Mouse (Mus musculus) neural tube, embryonic 12.5 days (tissue): ENCODE results near the gene Nrcam. TPM values are rescaled to one million over a fixed set of nuclear protein-coding genes. Genes with fewer than 3 reads are reported as not detected.
A peak's percentile ranks its signal among the peaks of the same experiment; 100 is the strongest.

Experiments
- ATAC-seq: fragments of 200-750 bp; cut with Nextera tagmentation; 2 replicates; pipeline ENCODE4 v1.8.0; 2017; ENCODE audit warnings: low read depth, mild to moderate bottlenecking, moderate TSS enrichment, moderate library complexity; ENCODE audit not compliant: low FRiP score
- H3K27ac ChIP-seq: fragments of 300-500 bp; sonication (generic); 2 replicates; pipeline ENCODE4 v1.5.1; 2016
- H3K27me3 ChIP-seq: fragments of 300-500 bp; sonication (generic); replicated peaks from 2 replicates; pipeline ENCODE4 v1.6.1; 2016; ENCODE audit warnings: mild to moderate bottlenecking
- H3K36me3 ChIP-seq: fragments of 300-500 bp; sonication (generic); 2 replicates; pipeline ENCODE4 v1.6.1; 2016; ENCODE audit warnings: mild to moderate bottlenecking
- H3K4me1 ChIP-seq: fragments of 300-500 bp; sonication (generic); 2 replicates; pipeline ENCODE4 v1.6.1; 2016
- H3K4me2 ChIP-seq: fragments of 300-500 bp; sonication (generic); replicated peaks from 2 replicates; pipeline ENCODE4 v1.6.1; 2016; ENCODE audit warnings: mild to moderate bottlenecking
- H3K4me3 ChIP-seq: fragments of 300-500 bp; sonication (generic); 2 replicates; pipeline ENCODE4 v1.5.1; 2016
- H3K9ac ChIP-seq: fragments of 300-500 bp; sonication (generic); 2 replicates; pipeline ENCODE4 v1.6.1; 2016; ENCODE audit warnings: mild to moderate bottlenecking
- H3K9me3 ChIP-seq: fragments of 300-500 bp; sonication (generic); 2 replicates; pipeline ENCODE4 v1.6.1; 2016; ENCODE audit warnings: mild to moderate bottlenecking
- WGBS: fragments of 180-500 bp; shearing (Covaris S2); methylation state at CpG from one replicate; pipeline ENCODE4 v1.1.7; 2016; 5-methylcytosine and 5-hydroxymethylcytosine counted together
- polyA plus RNA-seq: library from polyadenylated mRNA; unstranded; fragments of >200 nt; fragmentation: Nextera tagmentation; extraction: Ambion mirVana; gene quantifications from 2 replicates; pipeline ENCODE4 v1.2.1, GENCODE M21; 2016

The Nrcam gene
- polyA plus RNA-seq, 1 experiment from 2014 or later: 117 TPM

- H3K9ac ChIP-seq: no peak overlapping the region
- no peaks in the 10 kb centered on the region for H3K36me3 ChIP-seq
- H3K4me1 ChIP-seq: no peaks in the 10 kb centered on the region
- WGBS: 67% methylated on average over 8 of the region's 8 CpGs
- no peak overlapping the region for H3K4me2 ChIP-seq
- H3K4me3 ChIP-seq: no peak overlapping the region
- H3K27me3 ChIP-seq: no peaks in the 10 kb centered on the region
- H3K27ac ChIP-seq: no peak overlapping the region; the same call in 1 of the 2 replicates
- no peaks in the 10 kb centered on the region for H3K9me3 ChIP-seq
- no peak; the same call in 1 of the 2 replicates for ATAC-seq
Observed at GRCm38 (mm10) chr12:44378431-44379161, 49.9 kb downstream of the Nrcam start.

GRCm38 (mm10) chr12:44380805-44381204 lies 52.1 kb downstream of the Nrcam start:
- no peaks in the 10 kb centered on the region for H3K36me3 ChIP-seq
- no peaks in the 10 kb centered on the region for H3K27me3 ChIP-seq
- no peak for ATAC-seq
- H3K9me3 ChIP-seq: no peaks in the 10 kb centered on the region
- H3K27ac ChIP-seq: no peak overlapping the region
- H3K4me1 ChIP-seq: no peaks in the 10 kb centered on the region
- 89% methylated on average over 4 of the region's 4 CpGs for WGBS
- H3K9ac ChIP-seq: no peak overlapping the region
- no peak overlapping the region for H3K4me3 ChIP-seq
- H3K4me2 ChIP-seq: no peak overlapping the region

- 36% methylated on average over 7 of the region's 7 CpGs for WGBS
- no peak overlapping the region for H3K4me3 ChIP-seq
- H3K9me3 ChIP-seq: no peaks in the 10 kb centered on the region
- ATAC-seq: no peak
- H3K27me3 ChIP-seq: no peaks in the 10 kb centered on the region
- H3K4me2 ChIP-seq: no peak overlapping the region
- no peak overlapping the region for H3K27ac ChIP-seq
- H3K4me1 ChIP-seq: peaks cover 7% of the 10 kb centered on the region; the same call in 1 of the 2 replicates
- H3K9ac ChIP-seq: no peak overlapping the region
- H3K36me3 ChIP-seq: peaks cover 3% of the 10 kb centered on the region; the same call in 1 of the 2 replicates
Observed at GRCm38 (mm10) chr12:44386398-44386797, 57.7 kb downstream of the Nrcam start.

GRCm38 (mm10) chr12:44388220-44388619 lies 59.5 kb downstream of the Nrcam start:
- Histone ChIP-seq H3K4me2 (no peak overlapping the region), H3K27me3 (no peaks in the 10 kb centered on the region), H3K9me3 (no peaks in the 10 kb centered on the region), H3K36me3 (peaks cover 3% of the 10 kb centered on the region; the same call in 1 of the 2 replicates), H3K27ac (no peak overlapping the region), H3K9ac (no peak overlapping the region), H3K4me1 (peaks cover 7% of the 10 kb centered on the region; the same call in 1 of the 2 replicates), H3K4me3 (no peak overlapping the region)
- ATAC-seq: no peak
- 15% methylated on average over 1 of the region's 1 CpGs for WGBS

- Histone ChIP-seq H3K27ac (no peak overlapping the region), H3K4me1 (peaks cover 7% of the 10 kb centered on the region; the same call in 1 of the 2 replicates), H3K4me3 (no peak overlapping the region), H3K9me3 (no peaks in the 10 kb centered on the region), H3K9ac (no peak overlapping the region), H3K27me3 (no peaks in the 10 kb centered on the region), H3K36me3 (peaks cover 3% of the 10 kb centered on the region; the same call in 1 of the 2 replicates), H3K4me2 (no peak overlapping the region)
- ATAC-seq: no peak
- WGBS: 83% methylated on average over 5 of the region's 5 CpGs
Observed at GRCm38 (mm10) chr12:44390391-44391137, 61.9 kb downstream of the Nrcam start.

GRCm38 (mm10) chr12:44394901-44395300 lies 66.2 kb downstream of the Nrcam start:
- Histone ChIP-seq H3K4me3 (no peak overlapping the region), H3K27ac (no peak overlapping the region), H3K4me2 (no peak overlapping the region), H3K9ac (no peak overlapping the region), H3K36me3 (no peaks in the 10 kb centered on the region), H3K4me1 (no peaks in the 10 kb centered on the region), H3K9me3 (no peaks in the 10 kb centered on the region), H3K27me3 (no peaks in the 10 kb centered on the region)
- ATAC-seq: no peak
- WGBS: 89% methylated on average over 3 of the region's 3 CpGs

GRCm38 (mm10) chr12:44397782-44398181 lies 69.1 kb downstream of the Nrcam start:
- no peak overlapping the region for H3K4me2 ChIP-seq
- H3K9me3 ChIP-seq: no peaks in the 10 kb centered on the region
- H3K36me3 ChIP-seq: no peaks in the 10 kb centered on the region
- no peaks in the 10 kb centered on the region for H3K27me3 ChIP-seq
- no peak overlapping the region for H3K27ac ChIP-seq
- no peak overlapping the region for H3K9ac ChIP-seq
- no peak for ATAC-seq
- peaks cover 5% of the 10 kb centered on the region; the same call in 1 of the 2 replicates for H3K4me1 ChIP-seq
- 42% methylated on average over 5 of the region's 5 CpGs for WGBS
- H3K4me3 ChIP-seq: no peak overlapping the region

- ATAC-seq: no peak
- H3K9ac ChIP-seq: no peak overlapping the region
- no peaks in the 10 kb centered on the region for H3K27me3 ChIP-seq
- no peak overlapping the region for H3K4me2 ChIP-seq
- H3K27ac ChIP-seq: no peak overlapping the region
- no peaks in the 10 kb centered on the region for H3K9me3 ChIP-seq
- WGBS: 60% methylated on average over 1 of the region's 1 CpGs
- no peak overlapping the region for H3K4me3 ChIP-seq
- no peaks in the 10 kb centered on the region for H3K36me3 ChIP-seq
- peaks cover 19% of the 10 kb centered on the region for H3K4me1 ChIP-seq
Observed at GRCm38 (mm10) chr12:44402134-44402533, 73.4 kb downstream of the Nrcam start.

- ATAC-seq: peak; percentile 68
- no peaks in the 10 kb centered on the region for H3K27me3 ChIP-seq
- no peaks in the 10 kb centered on the region for H3K36me3 ChIP-seq
- no peak overlapping the region for H3K9ac ChIP-seq
- H3K4me1 ChIP-seq: peaks cover 19% of the 10 kb centered on the region
- WGBS: 82% methylated on average over 1 of the region's 1 CpGs
- no peaks in the 10 kb centered on the region for H3K9me3 ChIP-seq
- no peak overlapping the region for H3K4me2 ChIP-seq
- H3K27ac ChIP-seq: peak overlapping the region; percentile 76; the same call in 1 of the 2 replicates
- no peak overlapping the region for H3K4me3 ChIP-seq
Observed at GRCm38 (mm10) chr12:44403270-44403669, 74.6 kb downstream of the Nrcam start.

- peak; percentile 92 for ATAC-seq
- Histone ChIP-seq H3K36me3 (no peaks in the 10 kb centered on the region), H3K9me3 (no peaks in the 10 kb centered on the region), H3K27me3 (no peaks in the 10 kb centered on the region), H3K27ac (peak overlapping the region; percentile 42; the same call in 1 of the 2 replicates), H3K4me1 (peaks cover 19% of the 10 kb centered on the region), H3K4me3 (no peak overlapping the region), H3K4me2 (no peak overlapping the region), H3K9ac (no peak overlapping the region)
- WGBS: 7% methylated on average over 3 of the region's 3 CpGs
Observed at GRCm38 (mm10) chr12:44403731-44404424, 75.2 kb downstream of the Nrcam start.

- WGBS: 88% methylated on average over 4 of the region's 4 CpGs
- Histone ChIP-seq H3K27ac (no peak overlapping the region), H3K4me1 (no peaks in the 10 kb centered on the region), H3K27me3 (no peaks in the 10 kb centered on the region), H3K4me3 (no peak overlapping the region), H3K4me2 (no peak overlapping the region), H3K9me3 (no peaks in the 10 kb centered on the region), H3K9ac (no peak overlapping the region), H3K36me3 (no peaks in the 10 kb centered on the region)
- ATAC-seq: no peak
Observed at GRCm38 (mm10) chr12:44409786-44410185, 81.1 kb downstream of the Nrcam start.

GRCm38 (mm10) chr12:44411031-44411430 lies 82.3 kb downstream of the Nrcam start:
- H3K4me3 ChIP-seq: no peak overlapping the region
- H3K27me3 ChIP-seq: no peaks in the 10 kb centered on the region
- 93% methylated on average over 3 of the region's 3 CpGs for WGBS
- H3K9me3 ChIP-seq: no peaks in the 10 kb centered on the region
- H3K27ac ChIP-seq: no peak overlapping the region
- no peak overlapping the region for H3K4me2 ChIP-seq
- no peak overlapping the region for H3K9ac ChIP-seq
- ATAC-seq: no peak
- H3K36me3 ChIP-seq: no peaks in the 10 kb centered on the region
- no peaks in the 10 kb centered on the region for H3K4me1 ChIP-seq
